Comparison of ENCODE assay signal across 9 mouse cellular contexts in genomic region chr7:123983177-123984046, GRCm38 (mm10). TPM values are rescaled to one million over a fixed set of nuclear protein-coding genes. Genes with fewer than 3 reads are reported as not detected.
DNase-seq lines count a peak whose midpoint lies in the region; ATAC-seq and TF ChIP-seq lines count a peak whose summit lies in the region.
"Had no signal": no experiment of that assay in that cellular context is flagged by ENCODE, and none has a peak within 500 bp of the region (broad histone marks: within the 10 kb centered on the region; RNA-seq: fewer than 3 reads in every experiment).

No protein-coding gene starts in this region.

- TF ChIP-seq POLR2A in ES-Bruce4 (IDR thresholded peaks at IDR 0.05; ENCODE audit: insufficient read depth, low read length) = no peak

- no peak overlapping the region for H3K9ac ChIP-seq in heart, embryonic 11.5 days (ENCODE audit: low read depth, low read length)
- peak overlapping the region; percentile 94 for H3K9ac ChIP-seq in ES-Bruce4 (ENCODE audit: low read depth, poor library complexity, severe bottlenecking)
- no peak overlapping the region for H3K9ac ChIP-seq in stomach, embryonic 15.5 days

- peaks cover 72% of the 10 kb centered on the region for H3K27me3 ChIP-seq in heart, embryonic 11.5 days (ENCODE audit: control insufficient read depth, insufficient read depth, low read length)
- H3K27me3 ChIP-seq in ES-Bruce4 (ENCODE audit: control insufficient read depth, insufficient read depth, low read length, poor library complexity, severe bottlenecking) = peaks cover 15% of the 10 kb centered on the region
- H3K27me3 ChIP-seq in forebrain, embryonic 10.5 days (ENCODE audit: poor library complexity, severe bottlenecking) = peaks cover 90% of the 10 kb centered on the region
- H3K27me3 ChIP-seq in stomach, embryonic 15.5 days (replicated peaks) = peaks cover 67% of the 10 kb centered on the region

- no peak for DNase-seq in heart, postnatal 36 days
- DNase-seq in forebrain, embryonic 10.5 days (ENCODE audit: extremely low spot score, low spot score) = peak; percentile 24
- DNase-seq in liver = peak; percentile 5
- DNase-seq in gastrocnemius, adult 8-10 months (ENCODE audit: low spot score in 2 of 2) = no peak
- no peak for DNase-seq in lung, adult 18-20 months

- no peaks in the 10 kb centered on the region; the same call in 1 of the 2 replicates for H3K4me1 ChIP-seq in heart, embryonic 11.5 days (ENCODE audit: control insufficient read depth, insufficient read depth, low read length)
- no peaks in the 10 kb centered on the region for H3K4me1 ChIP-seq in ES-Bruce4 (ENCODE audit: control insufficient read depth, insufficient read depth, low read length)
- peaks cover 21% of the 10 kb centered on the region for H3K4me1 ChIP-seq in forebrain, embryonic 10.5 days
- peaks cover 4% of the 10 kb centered on the region; the same call in 1 of the 2 replicates for H3K4me1 ChIP-seq in stomach, embryonic 15.5 days

- no peaks in the 10 kb centered on the region for H3K9me3 ChIP-seq in heart, embryonic 11.5 days (replicated peaks; ENCODE audit: control insufficient read depth, low read length)
- H3K9me3 ChIP-seq in ES-Bruce4 (replicated peaks; ENCODE audit: control insufficient read depth, insufficient read depth, low read length, poor library complexity, severe bottlenecking) = 0 out of 2 replicates have a peak, but pooled peaks cover 3% of the 10 kb centered on the region
- H3K9me3 ChIP-seq in forebrain, embryonic 10.5 days = no peaks in the 10 kb centered on the region
- H3K9me3 ChIP-seq in stomach, embryonic 15.5 days = no peaks in the 10 kb centered on the region

- H3K27ac ChIP-seq in heart, embryonic 11.5 days (ENCODE audit: low read depth, low read length) = no peak overlapping the region
- H3K27ac ChIP-seq in ES-Bruce4 (ENCODE audit: insufficient read depth, low read length) = no peak overlapping the region
- no peak overlapping the region for H3K27ac ChIP-seq in forebrain, embryonic 10.5 days
- no peak overlapping the region for H3K27ac ChIP-seq in stomach, embryonic 15.5 days

- no peaks in the 10 kb centered on the region for H3K36me3 ChIP-seq in heart, embryonic 11.5 days (ENCODE audit: control insufficient read depth, insufficient read depth, low read length)
- H3K36me3 ChIP-seq in ES-Bruce4 (ENCODE audit: control insufficient read depth, insufficient read depth, low read length, poor library complexity, severe bottlenecking) = no peaks in the 10 kb centered on the region
- H3K36me3 ChIP-seq in forebrain, embryonic 10.5 days (replicated peaks) = no peaks in the 10 kb centered on the region
- no peaks in the 10 kb centered on the region for H3K36me3 ChIP-seq in stomach, embryonic 15.5 days

- no peak for TF ChIP-seq EP300 in ES-Bruce4 (IDR thresholded peaks at IDR 0.05; ENCODE audit: insufficient read depth, low read depth, low read length)

- no peak for TF ChIP-seq CTCF in ES-Bruce4 (IDR thresholded peaks at IDR 0.05; ENCODE audit: low read depth, low read length)

- WGBS in heart, embryonic 11.5 days (ENCODE audit: insufficient replicate concordance) = under 1% methylated on average over 75 of the region's 97 CpGs
- 5% methylated on average over 97 of the region's 97 CpGs for WGBS in forebrain, embryonic 10.5 days
- WGBS in stomach, embryonic 15.5 days = under 1% methylated on average over 78 of the region's 97 CpGs

- ATAC-seq in heart, embryonic 11.5 days (replicated peaks; ENCODE audit: insufficient number of reproducible peaks, low FRiP score, low TSS enrichment) = peak; percentile 66
- no peak for ATAC-seq in stomach, embryonic 15.5 days (ENCODE audit: insufficient read depth, low FRiP score, low read depth)

- intact Hi-C loops in heart, postnatal 36 days (cut with DNase I) = no loop called here

- peak overlapping the region; percentile 99 for H3K4me2 ChIP-seq in heart, embryonic 11.5 days
- H3K4me2 ChIP-seq in stomach, embryonic 15.5 days = peak overlapping the region; percentile 94

- H3K4me3 ChIP-seq in heart, embryonic 11.5 days (ENCODE audit: low read depth, low read length) = peak overlapping the region; percentile 68
- peak overlapping the region; percentile 82 for H3K4me3 ChIP-seq in ES-Bruce4 (ENCODE audit: low read depth, low read length)
- peak overlapping the region; percentile 72 for H3K4me3 ChIP-seq in forebrain, embryonic 10.5 days
- peak overlapping the region; percentile 50 for H3K4me3 ChIP-seq in stomach, embryonic 15.5 days (replicated peaks)

RNA-seq across cellular contexts. Expression of gene Hs3st4, which starts 0.7 kb away (rescaled TPM):
- polyA plus RNA-seq in heart, embryonic 11.5 days (2014; fragmentation: Nextera tagmentation; extraction: Ambion mirVana) = 0.44 and 0.49 TPM in 2 replicates
- total RNA-seq in heart, postnatal 36 days (2021) = not detected
- polyA plus RNA-seq in ES-Bruce4 (2011; ENCODE audit: insufficient read depth, insufficient read length, low read depth, missing spikeins) = 0.27 TPM in 1 of 2 replicates, not detected in the other
- 0.07 TPM in 1 of 2 replicates, not detected in the other for polyA plus RNA-seq in forebrain, embryonic 10.5 days (2016; fragmentation: Nextera tagmentation; extraction: Ambion mirVana)
- 0.37 and 0.39 TPM in 2 replicates for polyA plus RNA-seq in stomach, embryonic 15.5 days (2015; fragmentation: Nextera tagmentation; extraction: Ambion mirVana)
- not detected for total RNA-seq in gastrocnemius, adult 8-10 months (2022)
- total RNA-seq: MEL had no signal

Comparison
In these comparisons a context has a peak if more than half of its experiments do, and no peak if none do; other contexts are left out.
1. DNase-seq: peak in forebrain, embryonic 10.5 days (single experiment) and liver (single experiment); none in heart, postnatal 36 days (0 of 2), gastrocnemius, adult 8-10 months (0 of 2) and lung, adult 18-20 months (0 of 2).
2. Peak in every context shown above with its lines, with median percentiles within 50 percentile points of each other: H3K4me3 ChIP-seq.